Mouse (Mus musculus): ENCODE measurements around the gene Ltbr. TPM values are rescaled to one million over a fixed set of nuclear protein-coding genes. Genes with fewer than 3 reads are reported as not detected.

Gene Ltbr
- polyA plus RNA-seq, 1 experiment = 67.1 TPM

DNA sequence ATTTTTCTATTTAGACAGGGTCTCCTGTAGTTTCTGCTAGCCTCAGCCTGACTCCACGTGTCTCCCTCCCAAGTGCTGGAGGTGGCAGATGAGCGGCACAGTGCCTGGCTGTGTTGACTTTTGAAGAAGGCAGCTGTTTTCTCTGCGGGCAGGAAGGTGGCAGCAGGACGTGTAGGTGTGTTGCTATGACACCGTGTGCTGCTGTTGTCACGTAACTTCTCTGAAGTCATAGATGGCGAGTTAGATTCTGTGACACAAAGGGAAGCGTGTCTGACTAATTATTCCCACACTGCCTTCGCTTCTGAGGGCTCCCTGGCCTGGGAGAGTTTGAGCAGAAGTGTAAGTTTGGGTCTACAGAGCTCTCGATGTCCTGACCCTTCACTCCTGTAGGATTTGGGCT, 48.4 kb downstream of the Ltbr start:
- H3K4me1 ChIP-seq (ENCODE audit: control insufficient read depth, insufficient read depth, low read length) = no peaks in the 10 kb centered on the region
- no peak overlapping the region for H3K27ac ChIP-seq (ENCODE audit: insufficient read depth, low read length)
- H3K4me3 ChIP-seq (ENCODE audit: insufficient read depth, low read length) = no peak overlapping the region
- no peak for TF ChIP-seq CTCF (IDR thresholded peaks at IDR 0.05; ENCODE audit: borderline replicate concordance, insufficient read depth, low read length)
- no peak for TF ChIP-seq POLR2A (IDR thresholded peaks at IDR 0.05; ENCODE audit: low read depth, low read length)

DNA sequence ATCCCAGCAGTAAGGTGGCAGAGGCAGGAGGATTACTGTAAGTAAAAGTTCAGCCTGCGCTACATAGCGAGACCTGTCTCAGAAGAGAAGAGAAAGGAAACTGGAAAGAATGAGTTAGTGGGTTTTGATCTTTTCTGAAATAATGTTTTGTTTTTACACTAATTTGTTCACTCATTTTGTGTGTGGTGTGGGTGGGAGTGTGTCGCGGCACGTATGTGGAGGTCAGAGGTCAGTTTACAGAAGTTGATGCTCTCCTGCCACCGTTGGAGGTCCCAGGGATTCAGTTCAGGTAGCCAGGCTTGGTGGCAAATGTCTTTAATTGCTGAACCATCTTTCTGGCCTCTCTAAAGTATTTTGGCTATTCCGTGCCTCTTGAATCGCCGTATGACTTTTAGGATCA, 49.5 kb downstream of the Ltbr start:
- no peak overlapping the region for H3K27ac ChIP-seq (ENCODE audit: insufficient read depth, low read length)
- TF ChIP-seq CTCF (IDR thresholded peaks at IDR 0.05; ENCODE audit: borderline replicate concordance, insufficient read depth, low read length) (no peak), POLR2A (IDR thresholded peaks at IDR 0.05; ENCODE audit: low read depth, low read length) (no peak)
- no peak overlapping the region for H3K4me3 ChIP-seq (ENCODE audit: insufficient read depth, low read length)
- no peaks in the 10 kb centered on the region for H3K4me1 ChIP-seq (ENCODE audit: control insufficient read depth, insufficient read depth, low read length)

DNA sequence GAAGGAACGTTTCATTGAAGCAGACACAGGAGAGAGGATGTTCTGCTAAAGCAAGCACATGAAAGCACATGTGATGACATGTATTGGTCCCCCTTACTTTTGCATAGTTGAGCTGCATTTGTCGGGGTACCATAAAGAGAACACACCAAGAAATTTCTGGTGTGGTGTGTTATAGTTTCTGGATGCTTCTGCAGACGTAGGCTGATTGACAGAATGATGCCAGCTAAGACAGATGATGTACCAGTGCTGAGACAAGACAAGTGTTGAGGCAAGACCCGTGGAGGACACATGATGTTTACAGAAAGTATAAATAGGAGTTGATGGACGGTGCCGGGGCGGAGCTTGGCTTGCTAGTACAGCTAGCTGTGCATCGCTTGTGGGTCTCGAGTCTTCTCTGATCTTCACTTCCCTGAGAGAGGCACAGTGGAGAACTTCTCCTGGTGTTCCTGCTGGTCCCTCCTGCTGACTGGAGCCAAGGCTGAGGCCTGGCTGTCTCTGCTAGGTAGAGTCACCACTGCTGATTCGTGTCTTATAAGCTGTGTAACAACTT, 53.6 kb downstream of the Ltbr start:
- Histone ChIP-seq H3K4me1 (ENCODE audit: control insufficient read depth, insufficient read depth, low read length) (peaks cover 8% of the 10 kb centered on the region; the same call in 1 of the 2 replicates), H3K4me3 (ENCODE audit: insufficient read depth, low read length) (no peak overlapping the region), H3K27ac (ENCODE audit: insufficient read depth, low read length) (no peak overlapping the region)
- no peak for TF ChIP-seq POLR2A (IDR thresholded peaks at IDR 0.05; ENCODE audit: low read depth, low read length)
- no peak for TF ChIP-seq CTCF (IDR thresholded peaks at IDR 0.05; ENCODE audit: borderline replicate concordance, insufficient read depth, low read length)

Other genes with a start within 250 kb of the Ltbr start
- gene Lpar5, start 246.0 kb downstream of the Ltbr start, polyA plus RNA-seq (2011; ENCODE audit: insufficient read length, low read depth, missing spikeins) = not detected in 2 replicates
- gene Chd4, start 217.9 kb downstream of the Ltbr start, polyA plus RNA-seq (2011; ENCODE audit: insufficient read length, low read depth, missing spikeins) = 156 and 178 TPM in 2 replicates
- 35.9 and 41.6 TPM in 2 replicates for gene Nop2, start 182.0 kb downstream of the Ltbr start, polyA plus RNA-seq (2011; ENCODE audit: insufficient read length, low read depth, missing spikeins)
- 10.4 and 12.0 TPM in 2 replicates for gene Iffo1, start 168.6 kb downstream of the Ltbr start, polyA plus RNA-seq (2011; ENCODE audit: insufficient read length, low read depth, missing spikeins)
- 571 and 859 TPM in 2 replicates for gene Gapdh, start 147.4 kb downstream of the Ltbr start, polyA plus RNA-seq (2011; ENCODE audit: insufficient read length, low read depth, missing spikeins)
- gene Ncapd2, start 122.2 kb downstream of the Ltbr start, polyA plus RNA-seq (2011; ENCODE audit: insufficient read length, low read depth, missing spikeins) = 75.8 and 137 TPM in 2 replicates
- gene Mrpl51, start 122.1 kb downstream of the Ltbr start, polyA plus RNA-seq (2011; ENCODE audit: insufficient read length, low read depth, missing spikeins) = 76.2 and 76.9 TPM in 2 replicates
- 4.2 and 4.3 TPM in 2 replicates for gene Vamp1, start 98.3 kb downstream of the Ltbr start, polyA plus RNA-seq (2011; ENCODE audit: insufficient read length, low read depth, missing spikeins)
- 5.7 and 6.3 TPM in 2 replicates for gene Tapbpl, start 82.0 kb downstream of the Ltbr start, polyA plus RNA-seq (2011; ENCODE audit: insufficient read length, low read depth, missing spikeins)
- not detected in 2 replicates for gene Cd27, start 76.9 kb downstream of the Ltbr start, polyA plus RNA-seq (2011; ENCODE audit: insufficient read length, low read depth, missing spikeins)
- gene Tuba3a, start 27.8 kb downstream of the Ltbr start, polyA plus RNA-seq (2011; ENCODE audit: insufficient read length, low read depth, missing spikeins) = not detected in 2 replicates
- gene Scnn1a, start 6.8 kb upstream of the Ltbr start, polyA plus RNA-seq (2011; ENCODE audit: insufficient read length, low read depth, missing spikeins) = 0.48 and 0.70 TPM in 2 replicates
- gene Tnfrsf1a, start 35.5 kb upstream of the Ltbr start, polyA plus RNA-seq (2011; ENCODE audit: insufficient read length, low read depth, missing spikeins) = 126 and 140 TPM in 2 replicates
- 0.15 TPM in 1 of 2 replicates, not detected in the other for gene Plekhg6, start 66.9 kb upstream of the Ltbr start, polyA plus RNA-seq (2011; ENCODE audit: insufficient read length, low read depth, missing spikeins)
- 170 and 246 TPM in 2 replicates for gene Cd9, start 180.9 kb upstream of the Ltbr start, polyA plus RNA-seq (2011; ENCODE audit: insufficient read length, low read depth, missing spikeins)
- 0.15 TPM in 1 of 2 replicates, not detected in the other for gene Vwf, start 232.9 kb upstream of the Ltbr start, polyA plus RNA-seq (2011; ENCODE audit: insufficient read length, low read depth, missing spikeins)